Mouse (Mus musculus): ENCODE results near the gene Mpp3. TPM values are rescaled to one million over a fixed set of nuclear protein-coding genes. Genes with fewer than 3 reads are reported as not detected.
A peak's percentile ranks its signal among the peaks of the same experiment; 100 is the strongest.

Mpp3 gene
- 1 to 10 TPM; 6.2 to 7.4 TPM for total RNA-seq (2021)

GRCm38 (mm10) chr11:102028087-102028816 is at the start of gene Mpp3:
Gene Mpp3, minus strand, starts transcription at chr11:102028461.
- DNase-seq, result no peak

- no peak for DNase-seq
These were observed 45.5 kb upstream of the Mpp3 start for GRCm38 (mm10) chr11:102073722-102074121.

- no peak for DNase-seq
These were observed 44.5 kb upstream of the Mpp3 start for GRCm38 (mm10) chr11:102072729-102073128.

GRCm38 (mm10) chr11:102070426-102070825 is 42.2 kb upstream of the Mpp3 start:
- no peak for DNase-seq

GRCm38 (mm10) chr11:102069633-102070032 is 41.4 kb upstream of the Mpp3 start:
- DNase-seq, result no peak

GRCm38 (mm10) chr11:102068969-102069368 is 40.7 kb upstream of the Mpp3 start:
- DNase-seq, result no peak

- no peak for DNase-seq
These were observed 34.8 kb upstream of the Mpp3 start for GRCm38 (mm10) chr11:102063076-102063475.

- no peak for DNase-seq
These were observed 33.7 kb upstream of the Mpp3 start for GRCm38 (mm10) chr11:102061941-102062473.

GRCm38 (mm10) chr11:102061236-102061940 is 33.1 kb upstream of the Mpp3 start:
- DNase-seq, result peak; percentile 84

- peak; percentile 70 for DNase-seq
These were observed 25.6 kb upstream of the Mpp3 start for GRCm38 (mm10) chr11:102053847-102054246.

GRCm38 (mm10) chr11:102053183-102053582 is 24.9 kb upstream of the Mpp3 start:
- no peak for DNase-seq

- DNase-seq, result no peak
These were observed 24.4 kb upstream of the Mpp3 start for GRCm38 (mm10) chr11:102052697-102053096.

GRCm38 (mm10) chr11:102051954-102052353 is 23.7 kb upstream of the Mpp3 start:
- peak; percentile 44 for DNase-seq

- DNase-seq, result peak; percentile 77
These were observed 23.3 kb upstream of the Mpp3 start for GRCm38 (mm10) chr11:102051541-102051940.

GRCm38 (mm10) chr11:102049875-102050482 is 21.7 kb upstream of the Mpp3 start:
- no peak for DNase-seq

- no peak for DNase-seq
These were observed 18.3 kb upstream of the Mpp3 start for GRCm38 (mm10) chr11:102046607-102047006.

GRCm38 (mm10) chr11:102044691-102045212 is 16.5 kb upstream of the Mpp3 start:
- DNase-seq, result no peak

- no peak for DNase-seq
These were observed 15.1 kb upstream of the Mpp3 start for GRCm38 (mm10) chr11:102043381-102043780.

- no peak for DNase-seq
These were observed 14.7 kb upstream of the Mpp3 start for GRCm38 (mm10) chr11:102042971-102043370.

- DNase-seq, result no peak
These were observed 13.2 kb upstream of the Mpp3 start, which contains the start of gene Cd300lg for GRCm38 (mm10) chr11:102041350-102041949. Gene Cd300lg, plus strand, starts transcription at chr11:102041509.

GRCm38 (mm10) chr11:102040646-102041045 is 12.4 kb upstream of the Mpp3 start:
- no peak for DNase-seq

- peak; percentile 96 for DNase-seq
These were observed 11.9 kb upstream of the Mpp3 start for GRCm38 (mm10) chr11:102040138-102040524.
